Mouse (Mus musculus) MEL-GATA-1-ER (cell line): ENCODE data around the gene Faap24.
A peak's percentile ranks its signal among the peaks of the same experiment; 100 is the strongest.

Experiments used
- DNase-seq: peaks from one replicate; pipeline ENCODE4 v3.0.0-alpha.2; 2012; ENCODE audit warnings: low read depth; ENCODE audit errors: extremely low read depth

The Faap24 gene

GRCm38 (mm10) chr7:35396542-35397168 is at the start of gene Faap24, which contains the start of gene Cep89:
Gene Faap24 (minus strand): TSS chr7:35396836.
Gene Cep89 (plus strand): TSS chr7:35397035.
- DNase-seq = peak; percentile 99

DNA sequence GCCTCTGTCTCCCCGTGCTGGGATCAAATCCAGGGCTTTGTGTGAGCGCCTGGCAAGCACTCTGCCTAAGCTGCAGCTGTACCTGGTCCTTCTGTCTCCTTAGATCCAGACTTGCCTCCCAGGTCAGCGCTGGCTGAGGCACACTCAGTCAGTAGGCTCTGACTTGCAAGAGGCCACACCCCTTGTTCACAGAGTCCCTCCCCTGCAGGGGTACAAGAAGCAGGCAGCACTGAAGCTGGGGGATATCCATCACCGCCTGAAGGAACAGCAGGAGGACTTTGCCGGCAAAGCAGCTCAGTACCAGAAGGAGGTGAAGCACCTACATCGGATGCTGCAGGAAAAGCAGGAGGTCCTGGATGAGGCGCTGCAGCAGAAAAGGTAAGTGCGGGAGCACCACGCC is 38.6 kb upstream of the Faap24 start:
- DNase-seq = no peak

DNA sequence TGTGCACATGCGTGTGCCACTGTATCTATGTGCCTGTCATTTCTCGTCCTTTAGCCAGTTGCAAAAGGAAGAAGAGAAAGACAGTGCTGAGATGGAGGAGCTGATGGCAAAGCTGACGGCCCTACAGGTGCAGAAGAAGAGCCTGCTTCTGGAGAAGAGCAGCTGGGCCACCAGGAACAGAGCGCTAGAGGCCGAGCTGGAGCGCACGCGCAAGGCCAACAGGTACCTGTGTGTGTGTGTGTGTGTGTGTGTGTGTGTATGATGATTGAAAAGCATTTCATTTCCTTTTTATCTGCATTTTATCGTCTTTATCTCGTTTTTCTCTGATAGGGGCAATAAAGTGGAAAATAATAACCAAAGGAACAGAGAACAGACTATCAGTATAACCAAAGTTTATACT is 31.5 kb upstream of the Faap24 start:
- DNase-seq = no peak

GRCm38 (mm10) chr7:35423071-35423470 is 26.4 kb upstream of the Faap24 start:
- no peak for DNase-seq

- DNase-seq = no peak
These were observed 20.0 kb upstream of the Faap24 start for GRCm38 (mm10) chr7:35416654-35416948.

GRCm38 (mm10) chr7:35415801-35416653 is 19.4 kb upstream of the Faap24 start:
- no peak for DNase-seq

DNA sequence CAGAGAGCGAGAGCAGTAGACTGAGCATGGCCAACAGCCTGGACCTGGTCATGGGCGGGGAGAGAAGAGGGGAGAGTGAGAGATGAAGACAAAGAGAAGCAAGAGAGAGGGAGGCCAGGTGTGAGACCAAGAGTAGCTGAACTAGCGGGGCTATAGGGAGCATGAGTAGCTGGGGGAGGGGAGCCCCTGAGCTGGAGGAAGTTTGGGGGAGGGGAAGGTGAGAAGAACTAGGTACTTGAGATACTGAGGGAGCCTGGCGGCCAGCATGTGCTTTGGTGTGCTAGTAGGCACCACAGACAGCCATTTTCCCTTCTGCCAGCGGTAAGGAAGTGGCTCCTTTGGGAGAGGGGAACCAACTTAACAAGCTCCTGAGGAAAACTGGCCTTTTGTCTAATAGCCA is 18.6 kb upstream of the Faap24 start:
- no peak for DNase-seq

- DNase-seq = no peak
These were observed 4.5 kb upstream of the Faap24 start for GRCm38 (mm10) chr7:35401169-35401568.

DNA sequence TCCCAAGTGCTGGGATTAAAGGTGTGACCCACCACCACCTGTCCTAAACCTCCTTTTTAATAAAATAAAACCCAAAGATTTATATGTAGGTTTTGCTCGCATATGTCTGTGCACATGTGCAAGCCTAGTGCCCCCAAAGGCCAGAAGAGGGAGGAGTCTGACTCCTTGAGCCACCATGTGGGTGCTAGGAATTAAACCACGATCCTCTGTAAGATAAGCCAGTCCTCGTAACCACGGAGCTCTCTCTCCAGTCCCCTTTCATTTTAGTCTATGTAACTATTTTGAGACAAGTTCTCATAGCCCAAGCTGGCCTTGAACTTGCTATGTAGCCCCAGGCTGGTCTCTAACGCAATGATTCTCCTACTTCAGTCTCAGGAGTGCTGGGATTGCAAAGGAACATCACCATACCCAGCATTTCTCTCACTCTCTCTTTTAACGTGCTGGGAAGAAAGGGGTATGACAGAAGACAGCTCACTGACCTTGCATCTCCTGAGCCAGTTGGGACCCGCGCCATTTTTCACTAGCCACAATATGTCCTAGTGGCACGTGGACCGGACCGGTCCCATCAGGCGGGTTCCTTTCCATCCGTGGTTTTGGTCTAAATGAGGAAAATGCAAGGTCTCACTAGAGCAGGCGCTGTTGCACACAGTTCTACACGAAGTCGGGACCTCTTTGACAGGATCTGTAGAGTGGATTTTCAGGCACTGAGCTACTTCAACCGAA is 741 bp downstream of the Faap24 start:
- DNase-seq = peak; percentile 48

GRCm38 (mm10) chr7:35392935-35393334 is 3.7 kb downstream of the Faap24 start:
- DNase-seq = no peak

DNA sequence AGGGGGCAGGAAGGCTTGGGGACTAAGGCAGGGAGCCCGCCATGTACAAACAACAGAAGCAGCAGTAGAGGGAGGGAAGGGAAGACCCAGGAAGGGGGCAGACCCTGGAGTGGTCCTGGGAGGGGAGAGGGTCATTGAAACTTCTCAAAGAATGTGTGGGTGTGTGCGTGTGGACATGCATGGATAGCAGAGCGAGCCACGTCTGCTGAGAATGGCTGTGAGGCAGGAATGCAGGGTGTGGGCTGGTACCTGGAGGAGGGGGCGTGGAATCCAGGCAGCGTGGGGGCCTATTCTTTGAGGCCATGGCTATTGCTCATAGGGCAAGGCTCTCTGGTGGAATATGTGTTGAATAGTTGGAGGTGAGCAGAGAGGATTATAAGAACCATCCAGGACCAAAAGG is 7.9 kb downstream of the Faap24 start:
- no peak for DNase-seq

DNA sequence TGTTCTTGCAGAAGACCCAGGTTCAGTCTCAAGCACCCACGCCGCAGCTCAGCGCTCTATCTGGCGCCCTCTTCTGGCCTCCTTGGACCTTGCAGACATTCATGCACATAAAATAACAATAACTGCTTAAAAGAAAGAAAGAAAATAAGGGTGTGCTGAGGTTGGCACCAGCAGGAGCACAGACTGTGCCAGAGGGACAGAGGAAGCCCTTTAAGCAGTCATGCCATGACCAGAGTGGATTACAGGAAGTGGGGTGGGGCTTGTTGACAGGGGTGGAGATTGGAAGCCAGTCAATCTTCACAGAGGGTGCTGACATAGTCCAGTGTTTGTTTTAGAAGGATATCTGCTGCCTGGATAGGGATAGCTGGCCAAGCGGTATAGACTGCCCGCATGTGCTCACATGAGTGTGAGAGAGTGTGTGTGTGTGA is 10.1 kb downstream of the Faap24 start:
- DNase-seq = peak; percentile 31

DNA sequence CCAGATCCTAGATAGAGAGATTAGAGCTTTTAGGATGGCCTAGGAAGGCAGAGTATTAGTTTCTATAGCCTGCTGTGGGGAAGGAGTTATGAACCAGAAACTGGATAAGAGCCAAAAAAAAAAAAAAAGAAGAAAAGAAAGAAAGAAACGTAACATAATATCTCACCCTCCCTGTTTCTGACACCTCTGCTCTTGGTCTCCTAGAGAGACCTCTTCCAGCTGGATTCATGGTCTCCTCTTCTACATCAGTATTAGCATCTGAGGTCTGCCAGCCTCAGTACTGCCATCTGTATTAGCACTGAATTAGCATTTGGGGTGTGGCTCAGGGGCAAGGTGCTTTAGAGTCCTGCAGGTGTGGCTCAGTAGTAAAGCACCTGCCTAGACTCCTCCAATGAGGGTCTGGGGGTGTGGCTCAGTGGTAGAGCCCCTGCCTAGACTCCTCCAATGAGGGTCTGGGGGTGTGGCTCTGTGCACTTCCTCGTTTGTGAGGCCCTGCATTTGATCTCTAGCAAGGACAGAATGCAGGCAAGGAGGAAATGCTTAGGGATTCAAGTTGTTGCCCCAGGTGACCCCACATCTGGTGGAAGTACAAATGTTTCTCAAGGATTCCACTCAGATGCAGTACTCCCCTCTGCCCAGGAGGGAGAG is 13.8 kb downstream of the Faap24 start:
- no peak for DNase-seq

GRCm38 (mm10) chr7:35381861-35382260 is 14.8 kb downstream of the Faap24 start:
- DNase-seq = no peak

- no peak for DNase-seq
These were observed 16.3 kb downstream of the Faap24 start for GRCm38 (mm10) chr7:35380351-35380750.

DNA sequence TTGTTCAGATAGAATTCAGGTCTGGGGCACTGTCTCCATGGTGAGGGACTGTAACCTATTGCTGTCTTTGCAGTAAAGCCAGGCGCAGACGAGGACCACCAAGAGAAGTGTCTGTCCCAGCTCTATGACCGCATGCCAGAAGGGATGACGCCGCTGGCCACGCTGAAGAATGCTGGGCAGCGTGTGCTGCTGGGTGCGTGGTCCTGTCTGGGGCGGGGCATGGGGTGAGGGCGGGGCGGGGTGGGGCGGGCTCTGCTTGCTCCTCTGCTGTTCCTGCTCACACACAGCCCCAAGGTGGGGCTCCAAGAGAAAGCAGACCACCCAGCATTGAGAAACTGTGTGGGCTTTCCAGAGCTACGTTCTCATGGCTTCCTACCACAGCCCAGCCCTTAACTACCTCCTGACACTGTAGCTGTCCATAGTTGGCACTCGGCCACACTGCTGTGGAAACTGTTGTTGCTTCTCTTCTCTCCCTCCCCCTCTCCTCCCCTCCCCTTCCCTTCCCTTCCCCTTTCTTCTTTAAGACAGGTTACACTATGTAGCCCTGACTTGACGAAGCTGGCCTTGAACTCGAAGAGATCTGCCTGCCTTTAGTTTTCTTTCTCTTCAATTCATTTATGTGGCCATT is 17.0 kb downstream of the Faap24 start:
- peak; percentile 63 for DNase-seq

GRCm38 (mm10) chr7:35376623-35377022 is 20.0 kb downstream of the Faap24 start:
- no peak for DNase-seq

DNA sequence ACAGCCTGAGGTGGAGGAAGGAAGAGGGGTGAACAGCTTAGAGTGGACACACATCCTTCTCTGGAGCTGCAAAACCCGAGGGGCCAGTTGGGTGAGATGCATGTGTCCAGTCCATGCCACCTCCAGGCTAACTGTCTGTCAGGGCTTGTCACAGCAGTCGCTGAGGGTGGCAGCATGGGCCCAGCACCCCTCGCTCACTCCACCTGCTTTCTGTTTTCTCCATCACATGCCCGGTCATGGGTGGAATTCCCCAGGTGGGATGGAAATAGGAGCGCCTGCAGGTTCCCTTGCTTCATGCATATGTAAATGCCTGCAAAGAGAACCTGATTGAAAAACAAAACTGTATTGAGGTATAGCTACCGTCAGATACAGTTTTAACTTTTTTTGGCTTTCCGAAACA is 22.4 kb downstream of the Faap24 start:
- no peak for DNase-seq

DNA sequence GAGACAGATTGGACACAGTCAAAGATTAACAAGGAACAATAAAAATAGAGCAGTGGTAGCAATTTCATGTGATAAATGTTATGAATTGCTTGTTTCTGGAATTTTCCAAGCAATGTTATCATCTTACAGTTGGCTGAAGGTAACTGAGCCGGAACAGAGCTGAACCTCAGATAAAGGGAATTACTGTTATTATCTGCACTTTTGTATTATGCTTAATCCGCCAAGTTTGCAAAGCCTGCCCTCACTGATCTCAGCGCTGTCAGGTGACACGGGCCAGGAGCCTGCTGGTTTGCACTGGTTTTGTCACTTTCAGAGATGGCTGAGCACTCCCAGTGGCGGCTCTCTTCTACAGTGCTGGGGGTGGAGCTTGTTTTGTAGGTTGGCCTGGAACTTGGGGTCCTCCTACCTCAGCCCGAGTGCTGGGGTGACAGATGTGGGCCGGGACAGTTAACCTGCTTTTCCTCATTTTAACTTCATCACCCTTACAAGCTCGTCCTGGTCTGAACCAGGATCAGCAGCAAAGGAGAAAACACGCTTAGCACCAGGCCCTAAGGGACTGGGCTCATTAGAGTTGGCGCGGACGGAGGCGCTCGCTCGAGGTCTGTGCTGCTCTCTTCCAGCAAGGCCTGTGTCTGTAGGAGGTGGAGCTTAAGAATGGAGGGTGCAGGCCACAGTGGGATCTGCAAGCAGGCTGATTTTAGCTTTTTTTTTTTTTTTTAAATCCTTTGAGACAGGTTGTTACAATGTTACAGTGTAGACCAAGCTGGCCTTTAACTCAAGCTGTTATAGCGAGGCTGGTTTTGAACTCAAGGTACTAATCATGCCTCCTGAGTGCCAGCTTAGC is 23.3 kb downstream of the Faap24 start:
- DNase-seq = peak; percentile 63

- no peak for DNase-seq
These were observed 24.1 kb downstream of the Faap24 start for GRCm38 (mm10) chr7:35372483-35373017.
